Mouse (Mus musculus) kidney, adult 2 months (tissue): ENCODE results near the gene Scube3. TPM values are rescaled to one million over a fixed set of nuclear protein-coding genes. Genes with fewer than 3 reads are reported as not detected.
"Not testable (repeated sequence)": the region's sequence is repeated elsewhere in the genome, so short reads cannot be mapped to it uniquely, and the experiment has no call there.

ENCODE experiments used
- DNase-seq: peaks from one replicate; pipeline ENCODE4 v3.0.0; 2021
- H3K27ac ChIP-seq: fragments of 200-500 bp; 2 replicates; pipeline ENCODE4 v1.5.1; 2012; ENCODE audit warnings: low read depth, low read length, control low read depth, inconsistent platforms; ENCODE audit not compliant: insufficient read depth
- H3K27me3 ChIP-seq: fragments of 200-500 bp; replicated peaks from 2 replicates; pipeline ENCODE4 v1.6.1; 2012; ENCODE audit warnings: mild to moderate bottlenecking, moderate library complexity, low read length, inconsistent platforms; ENCODE audit not compliant: control insufficient read depth, insufficient read depth
- H3K36me3 ChIP-seq: fragments of 200-500 bp; 2 replicates; pipeline ENCODE4 v1.6.1; 2012; ENCODE audit warnings: mild to moderate bottlenecking, moderate library complexity, low read length, inconsistent platforms; ENCODE audit not compliant: control insufficient read depth, insufficient read depth
- H3K4me1 ChIP-seq: fragments of 200-500 bp; 2 replicates; pipeline ENCODE4 v1.6.1; 2011; ENCODE audit warnings: low read length; ENCODE audit not compliant: control insufficient read depth, insufficient read depth
- H3K4me3 ChIP-seq: fragments of 200-500 bp; 2 replicates; pipeline ENCODE4 v1.5.1; 2011; ENCODE audit warnings: mild to moderate bottlenecking, low read depth, low read length, control low read depth; ENCODE audit not compliant: insufficient read depth
- CTCF ChIP-seq: fragments of 200-500 bp; conservative IDR thresholded peaks from 2 replicates; pipeline ENCODE4 v1.5.1; 2011; ENCODE audit warnings: low read depth, mild to moderate bottlenecking, control low read depth, low read length, moderate library complexity, mixed read lengths; ENCODE audit not compliant: insufficient read depth, insufficient read length
- POLR2A ChIP-seq: fragments of 200-500 bp; IDR thresholded peaks from one replicate; pipeline ENCODE4 v1.6.1; 2011; ENCODE audit warnings: low read depth, low read length, control low read depth
- WGBS: fragments of 180-500 bp; shearing (Covaris S2); methylation state at CpG from one replicate; pipeline ENCODE4 v1.1.7; 2018; 5-methylcytosine and 5-hydroxymethylcytosine counted together
- polyA plus RNA-seq: library from polyadenylated mRNA; depleted of rRNA; stranded (reverse); fragments of >200 nt; gene quantifications from 2 replicates; pipeline ENCODE4 v1.2.3, GENCODE M21; 2012; rRNA removed

Scube3 gene
- polyA plus RNA-seq, 1 experiment, result 2.4 TPM

DNA sequence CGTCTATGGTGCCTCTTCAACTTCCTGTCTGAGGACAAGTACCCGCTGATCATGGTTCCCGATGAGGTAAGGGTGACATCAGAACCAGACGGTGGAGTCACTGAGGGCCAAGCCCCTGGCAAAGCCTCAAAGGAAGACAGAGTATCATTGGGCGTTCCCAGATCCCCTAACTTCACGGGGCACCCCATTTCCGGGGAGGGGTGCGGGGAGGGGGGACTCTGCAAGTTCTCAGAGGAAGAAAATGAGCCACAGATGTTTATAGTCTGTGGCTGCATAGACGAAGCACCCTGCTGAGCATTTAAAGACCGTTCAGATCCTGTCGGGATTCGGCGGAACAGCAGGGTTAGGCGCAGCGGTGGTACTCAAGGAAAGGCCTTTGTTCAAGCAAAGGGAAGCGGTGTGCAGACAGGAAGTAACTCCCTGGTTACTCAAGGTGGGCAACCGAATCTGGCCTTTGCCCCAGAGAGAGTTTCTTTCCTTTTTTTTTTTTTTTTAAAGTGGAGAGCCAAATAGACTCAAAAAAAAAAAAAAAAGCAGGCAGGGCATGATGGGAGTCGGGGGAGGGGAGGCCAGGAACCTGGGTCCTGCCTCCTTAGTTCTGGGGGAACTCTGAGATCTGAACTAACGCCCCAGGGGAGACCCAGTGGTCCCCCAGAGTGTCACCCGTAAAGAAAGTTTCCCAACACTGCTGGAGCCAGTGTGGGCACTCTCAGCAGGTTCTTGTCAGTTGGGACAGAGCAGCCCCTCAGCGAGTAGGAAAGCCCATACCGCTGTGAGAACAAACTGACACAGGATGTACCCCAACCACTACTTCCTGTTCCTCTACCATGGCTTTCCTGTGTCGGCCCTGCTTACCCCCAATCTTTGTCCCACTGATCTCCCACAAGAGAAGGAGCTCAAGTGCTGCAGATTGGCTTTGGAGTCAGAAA is 76.0 kb downstream of the Scube3 start:
- Histone ChIP-seq H3K36me3 (no peaks in the 10 kb centered on the region), H3K4me3 (no peak overlapping the region), H3K27ac (no peak overlapping the region), H3K4me1 (no peaks in the 10 kb centered on the region), H3K27me3 (no peaks in the 10 kb centered on the region)
- no peak for TF ChIP-seq CTCF
- no peak for TF ChIP-seq POLR2A
- 40% methylated on average over 23 of the region's 23 CpGs for WGBS
- DNase-seq, result peak; percentile 31

DNA sequence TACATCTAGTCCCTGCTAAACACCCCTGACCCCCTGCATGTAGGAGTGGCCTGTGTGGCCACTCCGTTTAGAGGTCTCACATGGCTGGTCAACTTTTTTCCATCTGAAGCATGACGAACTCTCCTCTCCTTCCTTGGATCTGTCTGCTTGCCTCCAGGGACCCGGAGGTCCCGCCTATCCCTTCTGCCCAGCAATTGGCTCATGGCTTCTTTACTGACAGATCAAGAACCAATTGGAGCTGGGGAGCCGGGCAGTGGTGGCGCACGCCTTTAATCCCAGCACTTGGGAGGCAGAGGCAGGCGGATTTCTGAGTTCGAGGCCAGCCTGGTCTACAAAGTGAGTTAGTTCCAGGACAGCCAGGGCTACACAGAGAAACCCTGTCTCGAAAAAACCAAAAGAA is 80.5 kb downstream of the Scube3 start:
- 90% methylated on average over 10 of the region's 10 CpGs for WGBS
- H3K36me3 ChIP-seq, H3K27ac ChIP-seq, H3K4me1 ChIP-seq, DNase-seq, H3K27me3 ChIP-seq, H3K4me3 ChIP-seq: not testable (repeated sequence)

DNA sequence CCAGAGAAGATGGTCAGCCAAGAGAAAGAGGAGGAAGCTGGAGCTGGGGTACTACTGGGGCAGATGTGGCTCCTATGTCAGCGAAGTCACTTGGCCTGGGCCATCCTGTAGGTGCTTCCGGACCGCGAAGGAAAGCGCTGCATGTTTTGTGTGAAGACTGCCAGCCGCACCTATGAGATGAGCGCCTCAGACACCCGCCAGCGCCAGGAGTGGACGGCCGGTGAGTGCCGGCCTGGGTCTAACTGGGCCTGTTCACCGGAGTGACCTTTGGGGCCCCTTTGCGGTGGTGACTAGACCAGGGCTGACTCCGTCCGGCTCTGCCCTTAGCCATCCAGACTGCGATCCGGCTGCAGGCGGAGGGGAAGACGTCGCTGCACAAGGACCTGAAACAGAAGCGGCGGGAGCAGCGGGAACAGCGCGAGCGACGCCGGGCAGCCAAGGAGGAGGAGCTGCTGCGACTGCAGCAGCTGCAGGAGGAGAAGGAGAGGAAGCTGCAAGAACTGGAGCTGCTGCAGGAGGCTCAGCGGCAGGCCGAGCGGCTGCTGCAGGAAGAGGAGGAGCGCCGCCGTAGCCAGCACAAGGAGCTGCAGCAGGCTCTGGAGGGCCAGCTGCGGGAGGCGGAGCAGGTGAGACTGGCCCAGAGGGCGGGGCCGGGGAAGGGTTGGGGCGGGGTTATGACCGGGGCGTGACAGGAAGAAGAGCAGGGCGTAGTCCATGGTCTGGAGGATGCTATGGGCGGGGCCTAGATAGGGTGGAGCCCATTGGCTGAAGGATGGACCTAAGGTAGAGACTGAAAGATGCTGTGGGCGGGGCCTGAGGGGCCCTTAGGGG is 81.8 kb downstream of the Scube3 start:
- H3K4me1 ChIP-seq, result peaks cover 3% of the 10 kb centered on the region; the same call in 1 of the 2 replicates
- H3K4me3 ChIP-seq, result peak overlapping the region; percentile 57
- peak overlapping the region; percentile 34 for H3K27ac ChIP-seq
- DNase-seq, result peak; percentile 98
- no peaks in the 10 kb centered on the region for H3K27me3 ChIP-seq
- TF ChIP-seq CTCF (no peak), POLR2A (no peak)
- no peaks in the 10 kb centered on the region for H3K36me3 ChIP-seq
- WGBS, result 2% methylated on average over 46 of the region's 46 CpGs

Other genes with a start within 250 kb of the Scube3 start
- 36.7 and 44.5 TPM in 2 replicates for gene Anks1, start 232.8 kb upstream of the Scube3 start, polyA plus RNA-seq
- gene Taf11, start 232.3 kb upstream of the Scube3 start, polyA plus RNA-seq, result 12.0 and 15.3 TPM in 2 replicates
- gene Tcp11, start 61.5 kb upstream of the Scube3 start, polyA plus RNA-seq, result 1.4 and 2.5 TPM in 2 replicates
- gene Zfp523, start 35.0 kb downstream of the Scube3 start, polyA plus RNA-seq, result 54.1 and 63.7 TPM in 2 replicates
- gene Def6, start 65.6 kb downstream of the Scube3 start, polyA plus RNA-seq, result 4.7 and 7.5 TPM in 2 replicates
- gene Ppard, start 90.6 kb downstream of the Scube3 start, polyA plus RNA-seq, result 27.5 and 28.0 TPM in 2 replicates
- 11.4 and 12.1 TPM in 2 replicates for gene Fance, start 171.4 kb downstream of the Scube3 start, polyA plus RNA-seq
- gene Rpl10a, start 186.3 kb downstream of the Scube3 start, polyA plus RNA-seq, result 2,603 and 2,904 TPM in 2 replicates
- 15.7 and 17.8 TPM in 2 replicates for gene Tead3, start 208.7 kb downstream of the Scube3 start, polyA plus RNA-seq
- gene Tulp1, start 223.1 kb downstream of the Scube3 start, polyA plus RNA-seq, result 0.11 TPM in 1 of 2 replicates, not detected in the other